Mouse (Mus musculus) midbrain, embryonic 10.5 days (tissue): ENCODE measurements around the gene Rab7. TPM values are rescaled to one million over a fixed set of nuclear protein-coding genes. Genes with fewer than 3 reads are reported as not detected.

Source experiments
- DNase-seq: peaks from one replicate; pipeline ENCODE4 v3.0.0-alpha.2; 2017; ENCODE audit warnings: low spot score
- H3K27ac ChIP-seq: fragments of 300-500 bp; sonication (generic); replicated peaks from 2 replicates; pipeline ENCODE4 v1.5.1; 2016; ENCODE audit warnings: mild to moderate bottlenecking
- H3K27me3 ChIP-seq: fragments of 300-500 bp; sonication (generic); 2 replicates; pipeline ENCODE4 v1.6.1; 2016; ENCODE audit warnings: low read depth, mild to moderate bottlenecking; ENCODE audit not compliant: poor library complexity, severe bottlenecking
- H3K36me3 ChIP-seq: fragments of 300-500 bp; sonication (generic); 2 replicates; pipeline ENCODE4 v1.6.1; 2016; ENCODE audit warnings: mild to moderate bottlenecking, moderate library complexity
- H3K4me1 ChIP-seq: fragments of 300-500 bp; sonication (generic); 2 replicates; pipeline ENCODE4 v1.6.1; 2016
- H3K4me3 ChIP-seq: fragments of 300-500 bp; sonication (generic); 2 replicates; pipeline ENCODE4 v1.5.1; 2016; ENCODE audit warnings: mild to moderate bottlenecking, moderate library complexity
- H3K9me3 ChIP-seq: fragments of 300-500 bp; sonication (generic); replicated peaks from 2 replicates; pipeline ENCODE4 v1.6.1; 2016; ENCODE audit warnings: mild to moderate bottlenecking
- WGBS: fragments of 180-500 bp; shearing (Covaris S2); methylation state at CpG from one replicate; pipeline ENCODE4 v1.1.7; 2016; 5-methylcytosine and 5-hydroxymethylcytosine counted together
- polyA plus RNA-seq: library from polyadenylated mRNA; unstranded; fragments of >200 nt; fragmentation: Nextera tagmentation; extraction: Ambion mirVana; gene quantifications from 2 replicates; pipeline ENCODE4 v1.2.1, GENCODE M21; 2016

Gene Rab7
- polyA plus RNA-seq, 1 experiment from 2014 or later, result 215 TPM

DNA sequence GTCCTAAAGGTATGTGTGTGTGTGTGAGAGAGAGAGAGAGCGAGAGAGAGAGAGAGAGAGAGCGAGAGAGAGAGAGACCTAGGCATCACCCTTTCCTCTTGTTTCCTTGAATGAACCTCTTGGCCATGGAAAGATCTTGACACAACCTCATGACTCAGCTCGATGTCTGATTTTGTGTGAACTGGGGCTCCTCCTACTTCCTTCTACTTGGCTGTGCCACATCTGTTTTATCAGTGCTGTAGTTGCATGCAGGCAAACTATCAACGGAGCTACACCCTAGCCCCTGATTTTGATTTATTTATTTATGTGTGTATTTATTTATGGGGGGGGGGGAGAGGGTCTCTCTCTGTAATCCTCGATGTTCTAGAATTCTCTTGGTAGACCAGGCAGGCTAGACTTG lies 2.8 kb upstream of the Rab7 start:
- Histone ChIP-seq H3K27ac (no peak overlapping the region), H3K9me3 (no peaks in the 10 kb centered on the region), H3K4me3 (no peak overlapping the region), H3K4me1 (peaks cover 18% of the 10 kb centered on the region), H3K36me3 (no peaks in the 10 kb centered on the region), H3K27me3 (peaks cover 35% of the 10 kb centered on the region)
- no peak for DNase-seq
- WGBS, result 78% methylated on average over 5 of the region's 5 CpGs

DNA sequence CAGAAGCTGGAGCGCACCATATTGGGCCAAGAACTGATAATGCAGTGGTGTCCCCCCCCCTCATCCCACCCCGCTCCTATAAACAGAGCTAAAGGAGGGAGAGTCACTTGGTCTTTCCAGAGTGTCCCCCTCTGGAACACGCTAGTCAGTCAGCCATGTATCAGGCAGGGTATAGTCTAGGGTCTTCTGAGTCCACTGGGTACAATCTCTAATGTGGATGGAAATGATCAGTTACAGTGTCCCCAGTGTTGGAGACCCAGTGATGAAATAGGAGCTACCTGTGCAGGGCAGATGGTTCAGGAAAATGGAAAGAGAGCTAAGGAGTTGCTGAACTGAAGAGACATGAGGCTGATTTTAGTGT lies 316 bp upstream of the Rab7 start:
- 29% methylated on average over 3 of the region's 3 CpGs for WGBS
- no peaks in the 10 kb centered on the region for H3K9me3 ChIP-seq
- peaks cover 27% of the 10 kb centered on the region for H3K4me1 ChIP-seq
- peak overlapping the region; percentile 97 for H3K4me3 ChIP-seq
- peaks cover 30% of the 10 kb centered on the region for H3K27me3 ChIP-seq
- 0 out of 2 replicates have a peak, but pooled peaks cover 1% of the 10 kb centered on the region for H3K36me3 ChIP-seq
- DNase-seq, result no peak
- peak overlapping the region; percentile 93 for H3K27ac ChIP-seq

DNA sequence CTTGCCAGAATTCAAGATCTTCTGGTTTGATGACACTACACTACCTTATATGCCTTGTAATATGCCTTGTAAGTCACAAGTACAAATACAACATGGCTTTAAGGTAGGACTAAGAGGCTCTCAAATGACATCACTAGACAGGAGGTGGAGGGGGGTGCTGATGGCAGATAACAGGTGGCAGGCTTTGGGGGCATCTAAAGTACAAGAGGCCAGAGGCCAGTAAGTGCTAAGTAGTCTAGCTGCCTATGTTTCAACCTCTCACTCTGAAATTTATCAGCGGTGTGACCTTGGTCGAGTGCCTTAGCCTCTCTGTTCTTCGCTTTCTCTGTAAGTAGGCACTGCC lies 865 bp downstream of the Rab7 start:
- Histone ChIP-seq H3K4me1 (peaks cover 27% of the 10 kb centered on the region), H3K36me3 (peaks cover 8% of the 10 kb centered on the region), H3K27ac (peak overlapping the region; percentile 93), H3K27me3 (peaks cover 26% of the 10 kb centered on the region), H3K4me3 (peak overlapping the region; percentile 97), H3K9me3 (no peaks in the 10 kb centered on the region)
- 6% methylated on average over 3 of the region's 3 CpGs for WGBS
- no peak for DNase-seq

DNA sequence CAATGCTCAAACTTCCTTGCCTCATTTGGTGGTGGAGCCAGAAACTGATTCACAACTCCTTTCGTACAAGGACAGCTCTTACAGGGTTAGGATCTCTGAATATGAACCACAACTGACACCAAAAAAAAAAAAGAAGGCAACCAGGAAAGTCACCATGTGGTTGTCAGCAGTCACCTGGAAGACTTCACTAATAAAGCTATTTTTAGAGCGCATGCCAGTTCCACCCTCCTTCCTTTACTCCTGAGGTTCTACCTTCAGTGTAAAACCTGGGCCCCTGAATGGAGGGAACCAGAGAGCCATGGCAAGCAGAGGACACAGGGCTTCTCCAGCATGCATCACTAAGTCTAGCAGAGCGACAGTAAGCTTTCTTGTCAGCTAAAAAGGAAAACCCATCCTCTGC lies 2.7 kb downstream of the Rab7 start:
- Histone ChIP-seq H3K36me3 (peaks cover 25% of the 10 kb centered on the region), H3K4me3 (0 out of 2 replicates have a peak overlapping the region, but pooled peaks have one; percentile 8), H3K4me1 (peaks cover 27% of the 10 kb centered on the region), H3K27ac (no peak overlapping the region), H3K9me3 (no peaks in the 10 kb centered on the region), H3K27me3 (peaks cover 10% of the 10 kb centered on the region)
- WGBS, result 96% methylated on average over 3 of the region's 3 CpGs
- no peak for DNase-seq

DNA sequence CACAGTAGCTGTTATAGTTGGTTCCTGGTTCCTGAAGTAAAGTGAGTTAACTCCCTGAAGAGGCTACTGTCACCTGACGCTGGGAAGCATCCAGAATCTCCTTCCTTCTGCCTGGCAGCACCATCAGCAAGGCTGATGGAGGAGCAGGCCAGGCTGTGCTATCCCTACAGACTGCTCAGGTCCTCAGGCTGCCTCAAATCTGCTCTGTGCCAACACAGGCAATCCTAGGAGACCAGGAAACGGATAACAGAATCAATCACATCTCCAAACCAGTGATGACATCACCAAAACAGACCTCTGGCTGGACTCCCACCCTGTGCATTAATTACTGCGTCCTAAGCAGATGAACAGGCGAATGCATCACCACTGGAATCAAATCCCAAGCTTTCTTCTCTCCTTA lies 3.8 kb downstream of the Rab7 start:
- Histone ChIP-seq H3K4me1 (peaks cover 27% of the 10 kb centered on the region), H3K9me3 (no peaks in the 10 kb centered on the region), H3K27ac (no peak overlapping the region), H3K27me3 (no peaks in the 10 kb centered on the region), H3K36me3 (peaks cover 36% of the 10 kb centered on the region), H3K4me3 (no peak overlapping the region)
- WGBS, result 84% methylated on average over 4 of the region's 4 CpGs
- DNase-seq, result no peak

DNA sequence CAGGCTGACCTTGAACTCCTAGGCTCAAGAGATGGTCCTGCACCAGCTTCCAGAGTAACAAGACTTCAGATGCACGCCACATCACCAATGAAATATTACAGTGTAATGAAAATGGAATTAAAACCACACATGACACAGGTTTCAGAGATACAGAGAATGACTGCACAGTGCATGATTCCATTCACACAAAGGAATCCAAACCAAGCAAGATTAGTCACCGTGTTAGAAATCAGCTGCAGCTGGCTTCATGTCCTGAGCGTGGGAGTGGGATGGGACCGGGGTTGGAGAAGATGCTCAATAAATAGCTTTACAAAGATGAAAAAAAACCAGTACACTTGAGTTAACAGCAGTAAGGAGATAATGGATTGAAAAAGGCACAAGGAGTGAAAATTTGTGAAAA lies 5.6 kb downstream of the Rab7 start:
- Histone ChIP-seq H3K9me3 (no peaks in the 10 kb centered on the region), H3K27me3 (no peaks in the 10 kb centered on the region), H3K36me3 (peaks cover 53% of the 10 kb centered on the region), H3K27ac (no peak overlapping the region), H3K4me1 (peaks cover 25% of the 10 kb centered on the region), H3K4me3 (no peak overlapping the region)
- WGBS, result 94% methylated on average over 4 of the region's 4 CpGs
- DNase-seq, result no peak

DNA sequence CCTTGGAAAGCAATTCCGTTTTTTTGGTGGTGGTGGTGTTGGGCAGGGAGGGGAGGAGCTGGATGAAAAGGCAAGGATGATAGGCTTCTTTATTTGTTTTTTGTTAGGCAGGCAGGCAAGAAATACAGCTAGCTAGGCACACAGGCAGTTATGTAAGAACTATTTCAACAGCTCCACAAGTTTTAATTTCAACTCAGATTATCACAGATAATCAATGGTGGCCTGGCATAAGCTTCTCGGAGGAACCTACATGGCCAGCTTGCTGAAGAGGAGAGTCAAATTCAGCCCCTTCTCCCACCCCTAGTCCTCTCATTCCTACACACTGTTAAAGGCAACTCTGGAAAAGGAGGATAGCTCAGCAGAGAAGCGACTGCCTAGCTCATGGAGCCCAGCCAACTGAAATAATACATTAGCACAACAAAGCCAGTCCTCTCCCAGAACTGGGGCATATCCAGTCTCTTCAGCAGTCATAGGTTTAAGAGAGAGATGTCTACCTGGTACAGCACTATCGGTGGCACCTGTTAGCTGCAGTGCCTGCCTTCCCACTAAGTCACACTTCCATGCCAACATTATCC lies 7.5 kb downstream of the Rab7 start:
- peaks cover 57% of the 10 kb centered on the region for H3K36me3 ChIP-seq

DNA sequence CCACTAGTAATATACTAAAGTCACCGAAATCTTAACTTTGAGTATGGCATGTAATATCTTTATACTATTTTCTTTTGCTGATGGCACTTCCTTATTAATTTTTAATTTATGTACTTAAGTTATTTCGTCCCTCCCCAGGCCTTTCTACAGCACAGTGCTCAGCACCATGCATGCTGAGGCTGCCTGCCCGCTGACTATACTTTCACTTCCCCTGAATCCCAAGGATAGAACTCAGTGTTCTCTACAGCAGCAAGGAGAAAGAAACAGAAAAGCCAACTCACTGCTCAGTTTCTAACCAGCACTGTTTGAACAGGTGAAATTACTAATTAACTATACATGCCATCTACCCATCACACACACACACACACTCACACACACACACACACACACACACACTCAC lies 11.6 kb downstream of the Rab7 start:
- DNase-seq, result no peak
- no peaks in the 10 kb centered on the region for H3K4me1 ChIP-seq
- H3K4me3 ChIP-seq, result no peak overlapping the region
- H3K9me3 ChIP-seq, result no peaks in the 10 kb centered on the region
- peaks cover 69% of the 10 kb centered on the region for H3K36me3 ChIP-seq
- no peaks in the 10 kb centered on the region for H3K27me3 ChIP-seq
- WGBS, result 91% methylated on average over 3 of the region's 3 CpGs
- no peak overlapping the region for H3K27ac ChIP-seq

More for the DNA sequence above, 7.5 kb downstream of the Rab7 start:
- Histone ChIP-seq H3K27me3 (no peaks in the 10 kb centered on the region), H3K4me3 (no peak overlapping the region), H3K9me3 (no peaks in the 10 kb centered on the region), H3K4me1 (peaks cover 7% of the 10 kb centered on the region; the same call in 1 of the 2 replicates), H3K27ac (no peak overlapping the region)
- DNase-seq, result no peak
- WGBS, result 89% methylated on average over 4 of the region's 4 CpGs

DNA sequence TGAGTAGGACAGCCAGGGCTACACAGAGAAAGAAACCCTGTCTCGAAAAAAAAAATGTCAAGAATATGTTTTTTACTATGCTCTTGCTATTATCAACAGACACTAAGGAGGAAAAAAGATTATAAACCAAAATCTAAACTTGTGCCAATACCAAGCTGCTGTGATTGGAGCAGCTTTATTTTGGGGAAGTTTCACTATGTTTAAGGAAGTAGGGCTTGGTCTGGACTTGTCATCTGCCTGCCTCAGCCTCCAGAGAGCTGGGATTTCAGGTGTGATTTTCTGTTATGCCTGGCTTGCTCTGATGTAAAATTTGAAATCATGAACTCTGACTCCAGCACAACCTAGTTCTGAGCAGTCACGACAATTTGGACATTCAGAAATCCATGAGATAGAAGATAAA lies 14.6 kb downstream of the Rab7 start:
- no peak for DNase-seq
- Histone ChIP-seq H3K27me3 (no peaks in the 10 kb centered on the region), H3K36me3 (peaks cover 59% of the 10 kb centered on the region), H3K4me3 (no peak overlapping the region), H3K9me3 (no peaks in the 10 kb centered on the region), H3K4me1 (no peaks in the 10 kb centered on the region), H3K27ac (no peak overlapping the region)
- WGBS, result 96% methylated on average over 2 of the region's 2 CpGs

DNA sequence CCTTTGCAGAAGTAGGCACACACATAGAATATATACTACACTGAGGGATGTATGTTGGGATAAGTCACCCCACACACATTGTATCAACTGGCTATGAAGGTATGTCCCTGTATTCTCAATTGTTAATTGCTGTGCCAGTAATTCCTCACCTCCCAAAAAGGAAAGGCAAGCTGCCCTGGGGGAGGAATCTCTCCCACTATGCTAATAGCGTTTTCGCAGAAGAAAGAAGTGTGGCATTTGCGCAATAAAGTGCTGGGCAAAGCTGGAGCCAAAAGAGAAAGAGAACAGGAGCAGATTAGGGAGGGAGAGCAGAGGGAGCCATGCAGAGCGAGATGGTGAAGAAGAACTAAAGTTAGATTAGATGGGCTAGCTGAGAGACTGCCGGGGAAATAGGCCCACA lies 17.7 kb downstream of the Rab7 start:
- Histone ChIP-seq H3K4me1 (no peaks in the 10 kb centered on the region), H3K4me3 (no peak overlapping the region), H3K9me3 (no peaks in the 10 kb centered on the region), H3K27ac (no peak overlapping the region), H3K36me3 (peaks cover 69% of the 10 kb centered on the region), H3K27me3 (no peaks in the 10 kb centered on the region)
- 79% methylated on average over 5 of the region's 5 CpGs for WGBS
- DNase-seq, result no peak

DNA sequence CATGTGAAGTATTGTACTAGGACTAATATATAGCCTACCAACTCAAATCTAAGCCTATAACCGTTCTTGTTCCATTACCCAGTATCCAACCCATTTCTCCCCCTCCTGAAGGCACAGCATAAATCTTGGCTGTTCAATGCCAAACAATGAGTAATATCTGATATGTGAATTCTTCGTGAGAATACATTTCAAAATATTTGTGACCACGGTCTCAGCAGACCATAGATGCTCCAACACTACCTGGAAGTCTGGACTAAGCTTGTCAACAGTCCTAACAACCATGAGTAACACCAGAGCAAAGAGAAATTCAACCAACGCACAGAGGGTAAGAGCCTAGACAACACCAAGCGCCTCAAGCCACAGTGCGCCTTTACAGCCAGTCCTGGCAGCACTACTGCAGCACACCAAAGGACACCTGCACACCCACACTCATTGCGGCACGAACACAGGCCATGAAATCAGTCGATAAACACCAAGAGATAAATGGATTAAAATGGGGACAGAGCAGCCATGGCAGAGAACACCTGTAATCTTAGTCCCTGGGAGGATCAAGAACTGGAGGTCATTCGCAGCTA lies 21.7 kb downstream of the Rab7 start:
- no peak for DNase-seq
- WGBS, result 94% methylated on average over 10 of the region's 10 CpGs

DNA sequence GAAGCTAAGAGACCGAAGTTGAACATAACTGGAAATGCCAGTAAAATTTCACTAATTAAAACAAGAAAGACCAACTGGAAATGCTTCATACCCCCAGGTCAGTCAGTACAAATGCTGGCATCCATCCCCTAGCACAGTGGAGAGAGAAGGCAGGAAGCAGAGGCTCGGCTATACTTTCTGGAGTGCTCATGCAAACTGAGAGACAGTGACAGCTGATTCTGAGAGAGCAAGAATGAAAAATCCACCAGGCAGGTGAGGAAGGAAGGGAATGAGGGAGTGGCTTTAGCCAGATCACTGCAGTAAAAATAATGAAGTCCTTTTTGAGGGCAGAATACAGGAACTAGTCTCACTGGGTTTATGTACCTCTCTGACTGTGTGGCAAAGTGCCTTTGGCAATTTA lies 25.9 kb downstream of the Rab7 start:
- peaks cover 18% of the 10 kb centered on the region for H3K36me3 ChIP-seq
- H3K4me3 ChIP-seq, result no peak overlapping the region
- no peaks in the 10 kb centered on the region for H3K4me1 ChIP-seq
- no peak overlapping the region for H3K27ac ChIP-seq
- no peak for DNase-seq
- no peaks in the 10 kb centered on the region for H3K9me3 ChIP-seq
- H3K27me3 ChIP-seq, result no peaks in the 10 kb centered on the region
- 89% methylated on average over 2 of the region's 2 CpGs for WGBS

More for the DNA sequence above, 21.7 kb downstream of the Rab7 start:
- Histone ChIP-seq H3K4me3 (no peak overlapping the region), H3K36me3 (peaks cover 42% of the 10 kb centered on the region), H3K9me3 (no peaks in the 10 kb centered on the region), H3K4me1 (no peaks in the 10 kb centered on the region), H3K27me3 (no peaks in the 10 kb centered on the region), H3K27ac (no peak overlapping the region)

DNA sequence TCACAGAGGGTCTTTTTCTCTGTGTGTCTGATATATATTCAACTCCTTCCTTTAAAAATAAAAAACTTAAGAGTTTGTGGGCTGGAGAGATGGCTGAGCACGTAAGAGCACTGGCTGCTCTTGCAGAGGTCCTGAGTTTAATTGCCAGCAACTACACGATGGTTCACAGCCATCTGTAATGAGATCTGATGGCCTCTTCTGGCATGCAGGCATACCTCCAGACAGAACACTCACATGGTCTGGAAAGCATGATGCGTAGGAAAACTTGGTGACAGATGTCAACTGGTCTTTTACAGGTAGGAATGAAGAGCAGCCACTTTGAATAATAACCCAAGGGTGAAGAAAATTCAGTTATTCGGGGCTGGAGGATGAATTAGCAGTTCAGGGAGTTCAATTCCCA lies 27.2 kb downstream of the Rab7 start:
- H3K27me3 ChIP-seq, result no peaks in the 10 kb centered on the region
- no peaks in the 10 kb centered on the region for H3K9me3 ChIP-seq
- 83% methylated on average over 4 of the region's 4 CpGs for whole genome bisulfite sequencing
- H3K4me1 ChIP-seq, result no peaks in the 10 kb centered on the region
- H3K36me3 ChIP-seq, result peaks cover 22% of the 10 kb centered on the region
- H3K27ac ChIP-seq, result no peak overlapping the region
- no peak for DNase-seq
- no peak overlapping the region for H3K4me3 ChIP-seq

DNA sequence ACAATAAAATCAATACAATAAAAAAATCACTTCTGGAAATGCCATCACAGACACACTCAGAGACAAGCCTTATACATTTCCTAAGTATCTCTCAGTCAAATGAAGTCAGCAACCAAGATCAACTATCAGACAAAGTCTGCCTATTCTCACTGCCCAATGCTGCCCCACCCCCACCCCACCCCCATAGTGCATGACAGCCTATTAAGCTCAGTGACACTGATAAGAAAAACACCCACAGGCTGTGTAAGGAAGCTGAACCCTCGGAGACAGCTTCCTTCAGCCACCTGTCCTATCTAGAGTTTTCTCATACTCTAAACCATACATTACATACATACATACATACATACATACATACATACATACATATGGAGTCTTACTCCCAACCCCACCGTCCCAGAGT lies 29.3 kb downstream of the Rab7 start:
- Histone ChIP-seq H3K9me3 (no peaks in the 10 kb centered on the region), H3K4me3 (no peak overlapping the region), H3K36me3 (peaks cover 34% of the 10 kb centered on the region), H3K27ac (no peak overlapping the region), H3K27me3 (no peaks in the 10 kb centered on the region), H3K4me1 (no peaks in the 10 kb centered on the region)
- 73% methylated on average over 2 of the region's 2 CpGs for WGBS
- DNase-seq, result no peak
